15 mouse cellular contexts compared by ENCODE assay signal in genomic region chr2:156741998-156742397, GRCm38 (mm10). TPM values are rescaled to one million over a fixed set of nuclear protein-coding genes. Genes with fewer than 3 reads are reported as not detected.
A peak's percentile ranks its signal among the peaks of the same experiment; 100 is the strongest.
DNase-seq lines count a peak whose midpoint lies in the region; ATAC-seq and TF ChIP-seq lines count a peak whose summit lies in the region.
"Had no signal": no experiment of that assay in that cellular context is flagged by ENCODE, and none has a peak within 500 bp of the region (broad histone marks: within the 10 kb centered on the region; RNA-seq: fewer than 3 reads in every experiment).

No protein-coding gene starts in this region.

- no peaks in the 10 kb centered on the region for H3K27me3 ChIP-seq in forebrain, embryonic 10.5 days (ENCODE audit: poor library complexity, severe bottlenecking)
- H3K27me3 ChIP-seq in forebrain, embryonic 11.5 days (ENCODE audit: control insufficient read depth, insufficient read depth, low read length) = no peaks in the 10 kb centered on the region
- H3K27me3 ChIP-seq in heart, embryonic 15.5 days = no peaks in the 10 kb centered on the region
- H3K27me3 ChIP-seq in liver, embryonic 11.5 days (replicated peaks; ENCODE audit: control insufficient read depth, insufficient read depth, low read length) = no peaks in the 10 kb centered on the region
- no peaks in the 10 kb centered on the region for H3K27me3 ChIP-seq in liver, postnatal 0 days (ENCODE audit: insufficient read depth, low read length)
- no peaks in the 10 kb centered on the region for H3K27me3 ChIP-seq in embryonic facial prominence, embryonic 15.5 days
- H3K27me3 ChIP-seq: CH12.LX; liver, embryonic 12.5 days had no signal

- H3K9me3 ChIP-seq in forebrain, embryonic 10.5 days = no peaks in the 10 kb centered on the region
- no peaks in the 10 kb centered on the region for H3K9me3 ChIP-seq in forebrain, embryonic 11.5 days (ENCODE audit: control insufficient read depth, low read length)
- H3K9me3 ChIP-seq in heart, embryonic 15.5 days (replicated peaks) = no peaks in the 10 kb centered on the region
- no peaks in the 10 kb centered on the region for H3K9me3 ChIP-seq in liver, embryonic 11.5 days (ENCODE audit: control insufficient read depth, low read length)
- H3K9me3 ChIP-seq in liver, postnatal 0 days (ENCODE audit: low read length) = no peaks in the 10 kb centered on the region
- H3K9me3 ChIP-seq in embryonic facial prominence, embryonic 15.5 days (replicated peaks) = no peaks in the 10 kb centered on the region
- H3K9me3 ChIP-seq: liver, embryonic 12.5 days had no signal

- no peak overlapping the region for H3K4me3 ChIP-seq in forebrain, embryonic 10.5 days
- no peak overlapping the region for H3K4me3 ChIP-seq in forebrain, embryonic 11.5 days (ENCODE audit: low read depth, low read length)
- H3K4me3 ChIP-seq in heart, embryonic 15.5 days = no peak overlapping the region
- no peak overlapping the region for H3K4me3 ChIP-seq in liver, embryonic 11.5 days (ENCODE audit: low read depth, low read length)
- no peak overlapping the region for H3K4me3 ChIP-seq in liver, postnatal 0 days (ENCODE audit: low read depth, low read length)
- H3K4me3 ChIP-seq in embryonic facial prominence, embryonic 15.5 days (replicated peaks) = no peak overlapping the region
- H3K4me3 ChIP-seq: liver, embryonic 12.5 days had no signal

- H3K9ac ChIP-seq in forebrain, embryonic 11.5 days (ENCODE audit: low read length) = no peak overlapping the region
- H3K9ac ChIP-seq in heart, embryonic 15.5 days = peak overlapping the region; percentile 24; the same call in 1 of the 2 replicates
- H3K9ac ChIP-seq in liver, embryonic 11.5 days (ENCODE audit: low read depth, low read length) = peak overlapping the region; percentile 27; the same call in 1 of the 2 replicates
- no peak overlapping the region for H3K9ac ChIP-seq in liver, postnatal 0 days (replicated peaks)
- H3K9ac ChIP-seq in embryonic facial prominence, embryonic 15.5 days = no peak overlapping the region; the same call in 1 of the 2 replicates
- H3K9ac ChIP-seq: liver, embryonic 12.5 days had no signal

- peak overlapping the region; percentile 20; the same call in 1 of the 2 replicates for H3K27ac ChIP-seq in forebrain, embryonic 10.5 days
- no peak overlapping the region for H3K27ac ChIP-seq in forebrain, embryonic 11.5 days (ENCODE audit: low read depth, low read length)
- 0 out of 2 replicates have a peak overlapping the region, but pooled peaks have one; percentile 32 for H3K27ac ChIP-seq in heart, embryonic 15.5 days
- H3K27ac ChIP-seq in liver, embryonic 11.5 days (ENCODE audit: low read depth, low read length) = no peak overlapping the region
- no peak overlapping the region for H3K27ac ChIP-seq in liver, postnatal 0 days (ENCODE audit: low read depth)
- 0 out of 2 replicates have a peak overlapping the region, but pooled peaks have one; percentile 44 for H3K27ac ChIP-seq in embryonic facial prominence, embryonic 15.5 days (replicated peaks)
- H3K27ac ChIP-seq: liver, embryonic 12.5 days; macrophage had no signal

- TF ChIP-seq EP300 in liver, postnatal 0 days (IDR thresholded peaks at IDR 0.05; ENCODE audit: low read depth) = no peak

- TF ChIP-seq CTCF in liver, postnatal 0 days (IDR thresholded peaks at IDR 0.05; ENCODE audit: low read depth) = no peak

- WGBS in forebrain, embryonic 10.5 days = 65% methylated on average over 4 of the region's 4 CpGs
- WGBS in forebrain, embryonic 11.5 days = 59% methylated on average over 4 of the region's 4 CpGs
- 45% methylated on average over 4 of the region's 4 CpGs for WGBS in heart, embryonic 15.5 days
- 65% methylated on average over 4 of the region's 4 CpGs for WGBS in liver, embryonic 11.5 days
- 59% methylated on average over 4 of the region's 4 CpGs for WGBS in liver, postnatal 0 days (ENCODE audit: insufficient replicate concordance)
- WGBS in embryonic facial prominence, embryonic 15.5 days = 44% methylated on average over 4 of the region's 4 CpGs

- DNase-seq in forebrain, embryonic 10.5 days (ENCODE audit: extremely low spot score, low spot score) = no peak
- no peak for DNase-seq in forebrain, embryonic 11.5 days (ENCODE audit: low spot score)
- DNase-seq in heart, postnatal 25 days (ENCODE audit: low spot score) = no peak
- no peak for DNase-seq in liver, embryonic 11.5 days (ENCODE audit: low spot score)
- DNase-seq in liver, postnatal 0 days = no peak
- no peak for DNase-seq in spleen, postnatal 14 days (ENCODE audit: low spot score in 2 of 2)
- DNase-seq: adrenal gland, postnatal 36 days; cerebellum, postnatal 25 days; thymus, adult 2 months had no signal

- peaks cover 51% of the 10 kb centered on the region for H3K36me3 ChIP-seq in forebrain, embryonic 10.5 days (replicated peaks)
- peaks cover 2% of the 10 kb centered on the region; the same call in 1 of the 2 replicates for H3K36me3 ChIP-seq in forebrain, embryonic 11.5 days (ENCODE audit: control insufficient read depth, insufficient read depth, low read length)
- peaks cover 9% of the 10 kb centered on the region; the same call in 1 of the 2 replicates for H3K36me3 ChIP-seq in heart, embryonic 15.5 days
- H3K36me3 ChIP-seq in liver, embryonic 11.5 days (ENCODE audit: control insufficient read depth, insufficient read depth, low read length) = no peaks in the 10 kb centered on the region
- H3K36me3 ChIP-seq in liver, postnatal 0 days (replicated peaks; ENCODE audit: insufficient read depth, low read length) = no peaks in the 10 kb centered on the region
- H3K36me3 ChIP-seq in embryonic facial prominence, embryonic 15.5 days = peaks cover 21% of the 10 kb centered on the region

- peaks cover 34% of the 10 kb centered on the region for H3K4me1 ChIP-seq in forebrain, embryonic 10.5 days
- no peaks in the 10 kb centered on the region; the same call in 1 of the 2 replicates for H3K4me1 ChIP-seq in forebrain, embryonic 11.5 days (replicated peaks; ENCODE audit: control insufficient read depth, insufficient read depth, low read length)
- H3K4me1 ChIP-seq in heart, embryonic 15.5 days (replicated peaks) = peaks cover 51% of the 10 kb centered on the region
- H3K4me1 ChIP-seq in liver, embryonic 11.5 days (replicated peaks; ENCODE audit: control insufficient read depth, insufficient read depth, low read length) = peaks cover 14% of the 10 kb centered on the region
- no peaks in the 10 kb centered on the region; the same call in 1 of the 2 replicates for H3K4me1 ChIP-seq in liver, postnatal 0 days (ENCODE audit: insufficient read depth)
- peaks cover 37% of the 10 kb centered on the region for H3K4me1 ChIP-seq in embryonic facial prominence, embryonic 15.5 days

- ATAC-seq in forebrain, embryonic 11.5 days (replicated peaks; ENCODE audit: low FRiP score) = no peak
- ATAC-seq in heart, embryonic 15.5 days (replicated peaks; ENCODE audit: insufficient number of reproducible peaks, insufficient read depth, low FRiP score, low read depth) = no peak
- ATAC-seq in liver, embryonic 11.5 days (replicated peaks; ENCODE audit: low FRiP score) = no peak
- ATAC-seq in liver, postnatal 0 days = no peak
- no peak for ATAC-seq in embryonic facial prominence, embryonic 15.5 days (ENCODE audit: insufficient number of reproducible peaks, low FRiP score, low TSS enrichment, low read depth)
- ATAC-seq: activated CD4-positive, CD25-positive, alpha-beta regulatory T cell, adult 4 months; liver, embryonic 12.5 days had no signal

- H3K4me2 ChIP-seq in forebrain, embryonic 11.5 days (ENCODE audit: low read depth, low read length, severe bottlenecking) = no peak overlapping the region
- H3K4me2 ChIP-seq in heart, embryonic 15.5 days = no peak overlapping the region
- H3K4me2 ChIP-seq in liver, embryonic 11.5 days = no peak overlapping the region
- H3K4me2 ChIP-seq in liver, postnatal 0 days (ENCODE audit: low read depth, low read length) = no peak overlapping the region
- H3K4me2 ChIP-seq in embryonic facial prominence, embryonic 15.5 days (replicated peaks) = no peak overlapping the region
- H3K4me2 ChIP-seq: liver, embryonic 12.5 days had no signal

- intact Hi-C loops in heart, postnatal 25 days (cut with DNase I) = no loop called here

RNA-seq across cellular contexts. Expression of gene Myl9, which starts 33.2 kb away (rescaled TPM):
- 79.0 and 80.3 TPM in 2 replicates for polyA plus RNA-seq in forebrain, embryonic 10.5 days (2016; fragmentation: Nextera tagmentation; extraction: Ambion mirVana)
- 105 and 121 TPM in 2 replicates for polyA plus RNA-seq in forebrain, embryonic 11.5 days (2014; fragmentation: Nextera tagmentation; extraction: Ambion mirVana)
- 1,553 and 1,598 TPM in 2 replicates for polyA plus RNA-seq in heart, embryonic 15.5 days (2015; fragmentation: Nextera tagmentation; extraction: Ambion mirVana)
- 100 to 1,000 TPM; 200 to 205 TPM for total RNA-seq in heart, postnatal 25 days (2021)
- polyA plus RNA-seq in liver, embryonic 11.5 days (2014; fragmentation: Nextera tagmentation; extraction: Ambion mirVana) = 98.9 and 115 TPM in 2 replicates
- 50.4 and 51.2 TPM in 2 replicates for polyA plus RNA-seq in liver, postnatal 0 days (2015; fragmentation: Nextera tagmentation; extraction: Ambion mirVana)
- 245 and 251 TPM in 2 replicates for polyA plus RNA-seq in embryonic facial prominence, embryonic 15.5 days (2015; fragmentation: Nextera tagmentation; extraction: Ambion mirVana)
- total RNA-seq: CH12.LX had no signal
- polyA plus RNA-seq: activated CD4-positive, CD25-positive, alpha-beta regulatory T cell, adult 4 months; macrophage had no signal

Comparison
In these comparisons a context has a peak if more than half of its experiments do, and no peak if none do; other contexts are left out.
1. H3K27ac ChIP-seq: peak in forebrain, embryonic 10.5 days (single experiment), heart, embryonic 15.5 days (single experiment) and embryonic facial prominence, embryonic 15.5 days (single experiment); none in forebrain, embryonic 11.5 days (single experiment), liver, embryonic 11.5 days (single experiment) and liver, postnatal 0 days (single experiment).
2. H3K9ac ChIP-seq: peak in heart, embryonic 15.5 days (single experiment) and liver, embryonic 11.5 days (single experiment); none in forebrain, embryonic 11.5 days (single experiment), liver, postnatal 0 days (single experiment) and embryonic facial prominence, embryonic 15.5 days (single experiment).